Mouse (Mus musculus): ENCODE measurements around the gene Mrpl54.

Gene Mrpl54

GRCm38 (mm10) chr10:81261025-81261424 is 5.7 kb downstream of the Mrpl54 start:
- DNase-seq (ENCODE audit: extremely low spot score): no peak

GRCm38 (mm10) chr10:81259225-81259884 is 7.4 kb downstream of the Mrpl54 start:
- DNase-seq (ENCODE audit: extremely low spot score): no peak

GRCm38 (mm10) chr10:81257158-81258039 is 9.3 kb downstream of the Mrpl54 start:
- DNase-seq (ENCODE audit: extremely low spot score): no peak

GRCm38 (mm10) chr10:81254886-81255285 is 11.8 kb downstream of the Mrpl54 start:
- DNase-seq (ENCODE audit: extremely low spot score): no peak

- DNase-seq (ENCODE audit: extremely low spot score): peak; percentile 53
These were observed 14.0 kb downstream of the Mrpl54 start, which contains the start of gene Matk for GRCm38 (mm10) chr10:81252424-81253419. Gene Matk, plus strand, starts transcription at chr10:81252935.

GRCm38 (mm10) chr10:81249442-81249841 is 17.3 kb downstream of the Mrpl54 start:
- no peak for DNase-seq (ENCODE audit: extremely low spot score)

GRCm38 (mm10) chr10:81247804-81248203 is 18.9 kb downstream of the Mrpl54 start:
- DNase-seq (ENCODE audit: extremely low spot score): no peak

- no peak for DNase-seq (ENCODE audit: extremely low spot score)
These were observed 21.6 kb downstream of the Mrpl54 start for GRCm38 (mm10) chr10:81245166-81245565.

GRCm38 (mm10) chr10:81244595-81244994 is 22.1 kb downstream of the Mrpl54 start:
- DNase-seq (ENCODE audit: extremely low spot score): peak; percentile 83

GRCm38 (mm10) chr10:81244146-81244545 is 22.6 kb downstream of the Mrpl54 start:
- DNase-seq (ENCODE audit: extremely low spot score): no peak

GRCm38 (mm10) chr10:81242021-81242420 is 24.7 kb downstream of the Mrpl54 start:
- no peak for DNase-seq (ENCODE audit: extremely low spot score)

- peak; percentile 63 for DNase-seq (ENCODE audit: extremely low spot score)
These were observed 25.9 kb downstream of the Mrpl54 start for GRCm38 (mm10) chr10:81240876-81241275.

GRCm38 (mm10) chr10:81238618-81239017 is 28.1 kb downstream of the Mrpl54 start:
- DNase-seq (ENCODE audit: extremely low spot score): no peak

- no peak for DNase-seq (ENCODE audit: extremely low spot score)
These were observed 30.1 kb downstream of the Mrpl54 start for GRCm38 (mm10) chr10:81236471-81237268.

- no peak for DNase-seq (ENCODE audit: extremely low spot score)
These were observed 32.5 kb downstream of the Mrpl54 start for GRCm38 (mm10) chr10:81234206-81234605.

- DNase-seq (ENCODE audit: extremely low spot score): no peak
These were observed 33.5 kb downstream of the Mrpl54 start for GRCm38 (mm10) chr10:81233226-81233585.

GRCm38 (mm10) chr10:81232580-81233225 is 34.0 kb downstream of the Mrpl54 start, which contains the start of gene Zfr2:
Gene Zfr2, plus strand, starts transcription at chr10:81233155.
- DNase-seq (ENCODE audit: extremely low spot score): peak; percentile 90

- DNase-seq (ENCODE audit: extremely low spot score): no peak
These were observed 35.3 kb downstream of the Mrpl54 start for GRCm38 (mm10) chr10:81231436-81231835.

GRCm38 (mm10) chr10:81230438-81231332 is 36.0 kb downstream of the Mrpl54 start, which contains the start of gene Atcay:
Gene Atcay, minus strand, starts transcription at chr10:81230833.
- peak; percentile 34 for DNase-seq (ENCODE audit: extremely low spot score)

Data from embryo, embryonic 9.5 days (tissue).